Mouse (Mus musculus) limb, embryonic 14.5 days (tissue): Measurements from ENCODE around the gene Kcnb1. TPM values are rescaled to one million over a fixed set of nuclear protein-coding genes. Genes with fewer than 3 reads are reported as not detected.

Source experiments
- ATAC-seq: fragments of 200-750 bp; cut with Nextera tagmentation; 2 replicates; pipeline ENCODE4 v1.8.0; 2017; ENCODE audit warnings: low read depth, moderate number of reproducible peaks, moderate TSS enrichment; ENCODE audit not compliant: low FRiP score
- DNase-seq: peaks from one replicate; pipeline ENCODE4 v3.0.0-alpha.2; 2015; ENCODE audit warnings: low spot score
- H3K27ac ChIP-seq: fragments of 300-500 bp; sonication (generic); replicated peaks from 2 replicates; pipeline ENCODE4 v1.5.1; 2014; ENCODE audit warnings: low read depth, mild to moderate bottlenecking, low read length, moderate library complexity, mixed read lengths
- H3K27me3 ChIP-seq: fragments of 300-500 bp; sonication (generic); 2 replicates; pipeline ENCODE4 v1.6.1; 2014; ENCODE audit warnings: low read length, mixed read lengths; ENCODE audit not compliant: control insufficient read depth, insufficient read depth
- H3K36me3 ChIP-seq: fragments of 300-500 bp; sonication (generic); 2 replicates; pipeline ENCODE4 v1.6.1; 2014; ENCODE audit warnings: mild to moderate bottlenecking, low read length, moderate library complexity, mixed read lengths; ENCODE audit not compliant: control insufficient read depth, insufficient read depth
- H3K4me1 ChIP-seq: fragments of 300-500 bp; sonication (generic); 2 replicates; pipeline ENCODE4 v1.6.1; 2014; ENCODE audit warnings: antibody characterized with exemption, low read length, mixed read lengths; ENCODE audit not compliant: control insufficient read depth, insufficient read depth
- H3K4me2 ChIP-seq: fragments of 300-500 bp; sonication (generic); replicated peaks from 2 replicates; pipeline ENCODE4 v1.6.1; 2014; ENCODE audit warnings: low read depth, mild to moderate bottlenecking, low read length, moderate library complexity; ENCODE audit not compliant: severe bottlenecking
- H3K4me3 ChIP-seq: fragments of 300-500 bp; sonication (generic); replicated peaks from 2 replicates; pipeline ENCODE4 v1.5.1; 2014; ENCODE audit warnings: low read length
- H3K9ac ChIP-seq: fragments of 300-500 bp; sonication (generic); 2 replicates; pipeline ENCODE4 v1.6.1; 2014; ENCODE audit warnings: mild to moderate bottlenecking, low read depth, low read length, moderate library complexity; ENCODE audit not compliant: severe bottlenecking
- H3K9me3 ChIP-seq: fragments of 300-500 bp; sonication (generic); 2 replicates; pipeline ENCODE4 v1.6.1; 2016; ENCODE audit warnings: low read length; ENCODE audit not compliant: control insufficient read depth
- POLR2A ChIP-seq: fragments of 200-500 bp; IDR thresholded peaks from 2 replicates; pipeline ENCODE4 v1.8.0; 2012; ENCODE audit warnings: inconsistent platforms, mild to moderate bottlenecking, moderate library complexity, borderline replicate concordance; ENCODE audit not compliant: insufficient read depth, insufficient read length; ENCODE audit errors: extremely low read depth
- WGBS: fragments of 180-500 bp; shearing (Covaris S2); extraction: QIAGEN DNeasy Blood & Tissue Kit; methylation state at CpG from one replicate; pipeline ENCODE4 v1.1.7; 2014; 5-methylcytosine and 5-hydroxymethylcytosine counted together
- polyA plus RNA-seq, 2 experiments: library from polyadenylated mRNA; depleted of rRNA in 1 of 2; stranded (reverse) in 1 of 2; unstranded in 1 of 2; fragments of >200 nt; fragmentation: Nextera tagmentation in 1 of 2; extraction: Ambion mirVana in 1 of 2; gene quantifications; 2 replicates each; pipeline versions ENCODE4 v1.2.1 to v1.2.3; 2012 to 2014

Gene Kcnb1
- polyA plus RNA-seq, 2 experiments = 1.3 to 3.3 TPM

DNA sequence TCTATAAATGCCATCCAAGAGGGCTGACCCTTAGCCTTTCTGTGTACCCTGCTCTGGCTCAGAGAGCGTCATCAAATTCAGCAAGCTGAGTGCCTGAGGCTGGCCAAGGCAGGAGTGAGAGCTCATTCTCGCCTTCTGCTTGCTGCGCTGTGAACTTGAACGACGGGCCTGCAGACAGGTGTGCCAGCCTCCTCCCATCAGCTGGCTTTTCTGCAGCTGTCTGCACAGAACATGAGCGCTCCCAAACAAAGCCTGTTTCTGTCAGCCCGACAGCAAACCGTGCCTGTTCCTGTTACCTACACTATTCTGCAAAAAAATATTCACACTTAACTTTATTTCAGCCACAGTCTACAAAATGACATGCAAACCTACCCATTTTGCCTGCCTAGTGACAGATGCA, 80.4 kb downstream of the Kcnb1 start:
- Histone ChIP-seq H3K4me1 (peaks cover 5% of the 10 kb centered on the region; the same call in 1 of the 2 replicates), H3K9me3 (no peaks in the 10 kb centered on the region), H3K36me3 (no peaks in the 10 kb centered on the region), H3K4me3 (no peak overlapping the region), H3K27ac (no peak overlapping the region), H3K4me2 (no peak overlapping the region), H3K27me3 (no peaks in the 10 kb centered on the region), H3K9ac (no peak overlapping the region)
- ATAC-seq = no peak
- TF ChIP-seq POLR2A = no peak
- 62% methylated on average over 8 of the region's 8 CpGs for WGBS
- no peak for DNase-seq

DNA sequence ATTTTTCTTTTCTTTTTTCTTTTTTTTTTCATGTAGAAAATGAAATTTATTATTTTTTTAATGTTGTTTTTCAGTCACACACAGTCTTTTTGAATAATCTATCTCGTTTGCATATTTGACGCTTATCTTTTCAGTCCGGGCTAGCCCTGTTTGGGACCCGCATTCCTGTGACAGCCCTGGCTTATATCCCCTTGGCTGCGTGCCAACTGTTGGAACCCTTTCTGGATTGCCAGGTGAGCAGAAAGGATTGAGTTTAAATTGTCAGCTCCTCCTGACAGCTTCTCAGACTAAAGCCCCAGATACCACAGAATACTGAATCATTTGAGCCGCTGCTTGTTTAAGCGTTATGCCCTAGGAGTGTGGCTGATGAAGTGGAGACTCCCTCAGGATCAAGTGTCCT, 86.4 kb downstream of the Kcnb1 start:
- no peak for ATAC-seq
- H3K4me3 ChIP-seq = no peak overlapping the region
- H3K9ac ChIP-seq = no peak overlapping the region
- WGBS = 51% methylated on average over 7 of the region's 7 CpGs
- no peaks in the 10 kb centered on the region for H3K4me1 ChIP-seq
- no peak overlapping the region for H3K4me2 ChIP-seq
- H3K27ac ChIP-seq = no peak overlapping the region
- no peaks in the 10 kb centered on the region for H3K36me3 ChIP-seq
- TF ChIP-seq POLR2A = no peak
- no peaks in the 10 kb centered on the region for H3K27me3 ChIP-seq
- H3K9me3 ChIP-seq = no peaks in the 10 kb centered on the region
- no peak for DNase-seq

DNA sequence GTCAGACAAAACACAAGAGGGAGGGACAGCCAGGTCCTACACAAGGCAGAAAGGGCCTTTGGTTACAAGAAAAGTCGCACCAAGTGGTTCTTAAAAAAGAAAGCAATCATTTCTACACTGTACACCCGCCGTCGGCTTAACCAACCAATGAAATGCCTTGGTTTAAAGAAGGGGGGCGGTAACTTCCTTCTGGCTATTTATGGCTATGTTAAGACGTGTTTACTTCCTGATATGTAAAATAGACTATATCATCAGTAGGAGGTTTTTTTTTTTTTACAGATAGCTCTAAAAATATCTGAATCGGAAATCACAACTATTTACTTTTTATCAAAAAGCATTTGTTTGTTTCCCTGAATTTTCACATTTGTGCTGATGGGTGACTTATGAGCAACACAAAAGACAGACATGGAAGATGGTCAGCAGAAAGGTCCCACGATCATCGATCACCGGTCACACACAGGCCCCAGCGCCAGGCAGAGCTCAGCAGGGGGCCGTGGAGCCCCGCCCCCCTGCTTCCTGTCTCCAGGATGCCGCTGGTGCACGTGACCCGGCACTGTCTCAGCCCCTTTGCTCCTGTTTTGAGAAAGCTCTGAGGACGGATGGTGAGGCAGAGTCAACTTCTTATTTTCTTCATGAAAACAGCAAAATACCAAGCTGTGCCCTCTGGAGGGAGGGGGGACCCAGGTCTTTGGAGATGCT, 88.1 kb downstream of the Kcnb1 start:
- Histone ChIP-seq H3K27me3 (no peaks in the 10 kb centered on the region), H3K4me1 (no peaks in the 10 kb centered on the region), H3K9me3 (no peaks in the 10 kb centered on the region), H3K36me3 (no peaks in the 10 kb centered on the region), H3K4me2 (no peak overlapping the region), H3K27ac (no peak overlapping the region), H3K4me3 (no peak overlapping the region), H3K9ac (no peak overlapping the region)
- no peak for DNase-seq
- TF ChIP-seq POLR2A = no peak
- ATAC-seq = no peak
- 73% methylated on average over 17 of the region's 17 CpGs for WGBS

DNA sequence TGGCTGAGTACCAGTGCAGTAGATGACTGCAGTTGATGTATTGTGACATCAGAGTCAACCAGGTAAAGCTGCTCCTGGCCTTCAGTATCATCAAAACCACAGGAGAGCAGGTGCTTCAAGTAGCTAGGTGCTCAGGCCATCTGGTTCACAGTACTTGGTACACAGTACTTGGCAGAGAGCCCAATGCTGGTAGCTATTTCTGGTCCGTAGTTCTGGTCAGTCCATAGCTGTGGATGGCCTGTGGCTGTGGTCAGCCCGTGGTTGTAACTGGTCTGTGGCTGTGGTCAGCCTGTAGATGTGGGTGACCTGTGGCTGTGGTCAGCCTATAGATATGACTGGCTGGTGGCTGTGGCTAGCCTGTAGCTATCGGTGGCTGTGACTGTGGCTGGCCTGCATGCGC, 95.3 kb downstream of the Kcnb1 start:
- no peak overlapping the region for H3K9ac ChIP-seq
- H3K9me3 ChIP-seq = no peaks in the 10 kb centered on the region
- no peaks in the 10 kb centered on the region for H3K4me1 ChIP-seq
- DNase-seq (no peak), ATAC-seq (no peak)
- no peaks in the 10 kb centered on the region for H3K27me3 ChIP-seq
- H3K27ac ChIP-seq = no peak overlapping the region
- no peaks in the 10 kb centered on the region for H3K36me3 ChIP-seq
- TF ChIP-seq POLR2A = no peak
- WGBS = 80% methylated on average over 4 of the region's 4 CpGs
- H3K4me2 ChIP-seq = no peak overlapping the region
- no peak overlapping the region for H3K4me3 ChIP-seq

DNA sequence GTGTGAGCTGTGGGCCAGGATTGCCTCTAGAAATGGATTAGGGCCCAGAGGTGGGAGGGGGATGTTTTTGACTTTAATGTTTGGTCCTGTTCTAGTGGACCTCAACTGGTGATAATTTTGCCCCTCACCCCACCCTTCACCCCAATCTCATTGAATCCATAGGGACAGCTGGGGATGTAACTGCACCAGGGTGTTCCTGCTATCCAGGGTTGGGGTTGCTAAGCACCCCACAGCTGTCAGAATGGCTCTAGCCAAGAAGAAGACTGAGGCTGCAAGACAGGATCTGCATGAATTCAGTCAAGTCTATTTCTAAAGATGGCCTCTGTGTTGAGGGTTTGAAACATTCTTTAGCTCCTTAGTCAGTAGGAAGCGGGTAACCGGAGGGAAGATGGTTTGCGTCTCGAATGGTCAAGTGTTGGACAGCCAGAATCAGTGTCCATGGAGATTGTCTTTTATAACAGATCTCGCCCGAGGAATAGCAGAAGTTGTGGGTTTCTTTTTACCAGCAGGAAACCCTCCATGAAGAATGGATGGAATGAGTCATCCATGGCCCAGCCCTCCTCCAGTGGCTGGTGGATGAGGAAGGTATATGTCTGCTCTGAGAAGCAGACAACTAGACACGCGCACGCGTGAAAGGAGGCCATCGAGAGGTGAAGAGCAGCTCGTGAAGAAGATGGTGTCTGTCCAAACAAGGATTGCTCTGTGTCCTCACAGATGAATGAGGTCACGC, 96.6 kb downstream of the Kcnb1 start:
- TF ChIP-seq POLR2A = no peak
- DNase-seq (no peak), ATAC-seq (no peak)
- Histone ChIP-seq H3K36me3 (no peaks in the 10 kb centered on the region), H3K27me3 (no peaks in the 10 kb centered on the region), H3K9ac (no peak overlapping the region), H3K4me2 (no peak overlapping the region), H3K27ac (no peak overlapping the region), H3K4me1 (no peaks in the 10 kb centered on the region), H3K9me3 (no peaks in the 10 kb centered on the region), H3K4me3 (no peak overlapping the region)
- 88% methylated on average over 13 of the region's 13 CpGs for WGBS
